Mouse (Mus musculus): ENCODE measurements around the gene Cacnb2.

Cacnb2 gene

GRCm38 (mm10) chr2:14774857-14775495, 172.1 kb downstream of the Cacnb2 start:
- DNase-seq (ENCODE audit: low spot score), result no peak

DNA sequence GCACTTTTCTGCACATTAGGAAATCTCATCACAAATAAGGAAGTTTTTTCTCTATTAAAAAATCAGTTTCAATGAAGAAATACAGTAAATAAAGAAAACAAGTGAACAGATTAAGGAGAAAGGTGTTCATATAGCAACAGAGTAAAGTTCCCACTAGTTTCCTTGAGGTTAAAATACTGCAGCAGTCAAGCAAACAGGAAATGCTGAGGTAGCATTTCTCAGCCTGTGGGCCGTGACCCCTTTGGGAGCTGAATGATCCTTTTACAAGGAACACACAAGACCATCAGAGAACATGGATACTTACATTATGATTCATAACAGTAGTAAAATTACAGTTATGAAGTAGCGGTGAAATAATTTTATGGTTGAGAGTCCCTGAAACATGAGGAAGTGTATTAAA, 185.1 kb downstream of the Cacnb2 start:
- DNase-seq (ENCODE audit: low spot score), result no peak

DNA sequence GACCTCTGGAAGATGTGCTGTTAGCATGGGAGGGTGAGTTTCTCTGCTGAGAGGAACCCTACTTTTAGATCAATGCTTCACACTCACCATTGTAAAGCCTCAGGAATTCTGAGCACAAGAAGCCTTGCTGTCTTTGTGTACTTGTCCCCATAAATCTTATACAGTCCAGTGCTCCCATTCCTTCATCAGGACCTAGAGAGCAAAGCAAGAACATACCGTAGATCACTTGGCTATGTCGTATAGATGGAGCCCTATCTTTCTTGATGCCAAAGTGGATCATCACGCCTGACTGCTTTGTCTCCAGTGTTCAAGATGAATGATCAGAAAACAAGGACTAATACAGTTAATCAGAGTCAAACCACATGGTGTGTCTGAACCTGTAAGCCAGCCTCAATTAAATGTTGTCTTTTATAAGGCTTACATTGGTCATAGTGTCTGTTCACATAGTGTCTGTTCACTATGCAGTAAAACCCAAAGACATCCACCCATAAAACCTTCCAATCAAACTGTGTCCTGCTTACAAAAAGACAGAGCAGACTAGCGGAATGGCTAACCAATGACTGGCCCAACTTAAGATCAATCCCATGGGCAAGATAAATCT, 198.7 kb downstream of the Cacnb2 start:
- DNase-seq (ENCODE audit: low spot score), result no peak

DNA sequence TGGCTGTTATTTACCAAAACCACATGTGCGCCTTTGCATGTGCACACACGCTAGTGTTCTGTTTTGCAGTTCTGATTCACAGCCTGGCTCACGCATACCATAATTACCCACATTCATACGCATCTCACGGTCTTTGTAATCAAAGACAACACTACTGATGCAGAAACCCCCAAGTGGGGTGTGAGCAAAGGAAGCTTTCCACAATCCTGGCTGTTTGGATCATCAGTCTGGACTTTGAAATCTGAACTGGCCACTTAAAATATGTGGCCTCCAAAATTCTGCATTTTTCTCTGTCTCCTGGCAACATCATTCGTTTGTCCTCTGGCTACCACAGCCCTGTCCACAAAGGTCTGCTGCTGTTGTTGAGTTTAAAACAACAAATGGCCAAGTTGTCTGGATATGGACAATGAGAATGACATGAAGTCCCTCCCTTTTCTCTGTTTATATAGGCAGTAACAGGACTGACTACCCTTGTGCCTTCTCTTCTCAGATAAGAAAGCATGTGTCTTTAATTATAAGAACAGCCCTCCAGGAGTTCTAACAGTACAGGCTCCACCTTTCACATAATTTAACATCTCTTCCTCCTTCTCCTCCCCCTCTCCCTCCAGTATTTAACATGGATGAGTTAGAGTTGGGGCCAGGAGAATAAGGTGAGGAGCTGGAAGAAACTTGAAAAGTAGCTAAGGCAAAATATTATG, 204.9 kb downstream of the Cacnb2 start:
- no peak for DNase-seq (ENCODE audit: low spot score)

- DNase-seq (ENCODE audit: low spot score), result no peak
These were observed 212.1 kb downstream of the Cacnb2 start for GRCm38 (mm10) chr2:14814977-14815376.

GRCm38 (mm10) chr2:14818651-14819050, 215.8 kb downstream of the Cacnb2 start:
- no peak for DNase-seq (ENCODE audit: low spot score)

DNA sequence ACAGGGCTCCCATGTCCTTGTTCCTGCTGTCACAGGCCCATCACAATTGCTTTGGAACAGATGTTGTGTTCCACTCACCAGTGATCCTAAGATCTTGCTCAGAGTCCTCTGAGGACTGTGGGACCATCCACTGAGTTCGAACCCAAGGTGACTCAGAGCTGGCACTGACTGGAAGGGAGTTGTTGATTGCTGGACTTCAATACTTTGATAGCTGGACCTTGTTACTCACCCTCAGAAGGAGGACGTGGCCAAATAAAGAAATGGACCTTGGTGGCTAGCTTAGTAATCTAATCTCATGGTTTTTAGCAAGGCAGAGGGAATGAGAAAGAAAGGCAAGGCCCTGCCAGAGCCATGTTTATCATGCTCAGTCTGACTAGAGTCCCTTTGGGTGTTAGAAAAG, 218.1 kb downstream of the Cacnb2 start:
- no peak for DNase-seq (ENCODE audit: low spot score)

- no peak for DNase-seq (ENCODE audit: low spot score)
These were observed 220.2 kb downstream of the Cacnb2 start for GRCm38 (mm10) chr2:14823105-14823504.

- DNase-seq (ENCODE audit: low spot score), result no peak
These were observed 221.0 kb downstream of the Cacnb2 start for GRCm38 (mm10) chr2:14823816-14824348.

DNA sequence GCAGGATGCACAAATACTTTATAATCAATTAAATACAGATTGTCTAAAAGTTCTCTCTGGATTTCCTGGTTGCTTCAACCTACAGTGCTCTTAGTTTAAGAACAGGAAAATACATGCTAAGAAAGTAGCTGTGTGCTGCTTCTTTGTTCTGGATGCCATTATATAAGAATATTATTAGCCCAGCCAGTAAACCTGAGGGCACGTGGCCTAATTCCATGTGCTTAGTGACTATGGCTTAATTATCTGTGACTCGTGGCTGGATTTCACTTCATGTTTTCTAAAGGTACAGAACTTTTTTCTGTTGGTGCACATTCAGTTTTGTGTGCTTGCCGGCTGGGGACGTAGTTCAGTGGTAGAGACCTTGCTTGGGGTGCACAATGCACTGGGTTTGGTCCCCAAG, 222.3 kb downstream of the Cacnb2 start:
- DNase-seq (ENCODE audit: low spot score), result no peak

- DNase-seq (ENCODE audit: low spot score), result no peak
These were observed 226.6 kb downstream of the Cacnb2 start for GRCm38 (mm10) chr2:14829451-14829850.

- no peak for DNase-seq (ENCODE audit: low spot score)
These were observed 228.4 kb downstream of the Cacnb2 start for GRCm38 (mm10) chr2:14831308-14831707.

- DNase-seq (ENCODE audit: low spot score), result no peak
These were observed 231.9 kb downstream of the Cacnb2 start for GRCm38 (mm10) chr2:14834700-14835317.

GRCm38 (mm10) chr2:14841272-14841671, 238.4 kb downstream of the Cacnb2 start:
- no peak for DNase-seq (ENCODE audit: low spot score)

- no peak for DNase-seq (ENCODE audit: low spot score)
These were observed 243.8 kb downstream of the Cacnb2 start for GRCm38 (mm10) chr2:14846727-14847126.

DNA sequence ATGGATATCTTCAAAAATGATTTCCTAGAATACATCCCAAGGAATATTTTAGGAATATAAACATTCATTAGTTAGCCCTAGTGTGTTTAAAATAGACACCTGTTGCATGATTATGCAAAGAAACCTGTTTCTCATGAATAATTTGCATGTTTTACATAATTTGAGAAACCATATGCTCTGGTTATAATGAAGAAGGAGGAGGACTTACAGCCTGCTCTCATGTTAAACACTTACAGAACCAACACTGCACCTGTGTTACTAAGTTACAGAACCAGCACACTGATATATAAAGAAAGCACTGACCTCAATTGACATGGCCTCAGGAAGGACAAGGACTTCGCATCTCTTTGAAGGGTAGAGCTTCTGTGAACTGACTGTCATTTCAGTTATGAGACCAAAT, 244.3 kb downstream of the Cacnb2 start:
- DNase-seq (ENCODE audit: low spot score), result no peak

DNA sequence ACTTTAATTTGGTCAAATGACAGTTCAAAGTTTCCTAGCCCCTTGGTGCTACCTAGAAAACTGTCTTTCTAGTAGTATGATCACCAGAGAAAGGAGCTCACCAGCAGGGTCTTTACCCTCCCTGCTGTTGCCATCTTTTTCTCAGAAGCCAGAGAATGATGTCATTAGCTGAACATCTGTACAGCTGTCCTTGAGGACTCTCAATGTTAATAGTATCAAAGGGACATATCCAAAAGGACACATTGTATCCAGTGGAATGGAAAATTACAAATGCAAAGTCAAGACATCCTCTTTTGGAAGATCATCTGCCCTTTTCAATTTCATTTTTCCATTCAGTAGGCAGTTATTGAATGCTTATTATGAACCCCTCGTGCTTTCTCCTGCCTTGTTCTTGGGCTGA, 247.9 kb downstream of the Cacnb2 start:
- no peak for DNase-seq (ENCODE audit: low spot score)

GRCm38 (mm10) chr2:14851383-14851782, 248.5 kb downstream of the Cacnb2 start:
- DNase-seq (ENCODE audit: low spot score), result no peak

GRCm38 (mm10) chr2:14854054-14854453, 251.2 kb downstream of the Cacnb2 start:
- DNase-seq (ENCODE audit: low spot score), result no peak

DNA sequence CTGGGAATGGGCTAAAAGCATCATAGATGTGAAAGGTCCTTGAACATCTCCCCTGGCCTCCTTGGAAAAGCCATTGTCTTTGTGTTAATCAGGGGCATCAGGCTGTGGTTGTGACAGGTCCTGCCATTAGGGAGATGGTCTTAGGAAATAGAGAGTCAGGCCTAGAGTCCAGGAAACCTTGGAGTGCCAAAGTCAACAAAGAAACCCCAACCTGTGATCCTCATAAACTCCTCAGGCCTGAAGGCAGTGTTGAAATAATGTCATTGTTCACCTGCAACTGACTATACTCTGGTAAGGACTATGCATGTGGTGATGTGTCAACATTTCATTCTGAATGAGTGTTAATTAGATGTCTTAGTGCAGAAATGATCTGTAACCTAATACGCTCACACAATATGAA, 255.4 kb downstream of the Cacnb2 start:
- no peak for DNase-seq (ENCODE audit: low spot score)

GRCm38 (mm10) chr2:14860350-14860749, 257.5 kb downstream of the Cacnb2 start:
- no peak for DNase-seq (ENCODE audit: low spot score)

DNA sequence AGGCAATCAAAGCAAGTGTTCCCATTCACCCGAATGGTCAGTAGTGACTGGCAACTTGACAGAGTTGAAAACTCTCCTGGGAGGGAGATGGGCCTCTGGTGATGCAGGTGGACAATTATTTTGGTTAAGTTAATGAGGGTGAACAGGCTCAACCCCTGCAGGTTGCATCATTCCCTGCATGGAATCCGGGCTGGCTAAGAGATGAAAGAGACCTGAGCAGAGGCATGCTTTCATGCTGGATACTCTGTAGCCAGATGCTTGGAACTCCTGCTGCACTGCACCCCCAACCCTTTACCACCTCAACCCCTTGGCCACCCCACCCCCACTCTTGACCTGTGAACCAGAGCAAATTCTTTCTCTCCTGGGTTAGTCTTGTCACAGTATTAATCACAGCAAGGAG, 258.7 kb downstream of the Cacnb2 start:
- no peak for DNase-seq (ENCODE audit: low spot score)

- DNase-seq (ENCODE audit: low spot score), result no peak
These were observed 260.1 kb downstream of the Cacnb2 start for GRCm38 (mm10) chr2:14862981-14863380.
